Mouse (Mus musculus): ENCODE data around the gene Prss53.

GRCm38 (mm10) chr7:127888821-127889220 lies 1.9 kb downstream of the Prss53 start:
- no peak for TF ChIP-seq POLR2A (IDR thresholded peaks at IDR 0.05; ENCODE audit: borderline replicate concordance, extremely low read depth, insufficient read depth, insufficient read length, poor library complexity, severe bottlenecking)
- TF ChIP-seq CTCF (IDR thresholded peaks at IDR 0.05; ENCODE audit: borderline replicate concordance, extremely low read depth, insufficient read depth, insufficient read length), result no peak

Measured in brain, embryonic 14.5 days (tissue).